Mouse (Mus musculus): ENCODE results near the gene Mertk.

DNA sequence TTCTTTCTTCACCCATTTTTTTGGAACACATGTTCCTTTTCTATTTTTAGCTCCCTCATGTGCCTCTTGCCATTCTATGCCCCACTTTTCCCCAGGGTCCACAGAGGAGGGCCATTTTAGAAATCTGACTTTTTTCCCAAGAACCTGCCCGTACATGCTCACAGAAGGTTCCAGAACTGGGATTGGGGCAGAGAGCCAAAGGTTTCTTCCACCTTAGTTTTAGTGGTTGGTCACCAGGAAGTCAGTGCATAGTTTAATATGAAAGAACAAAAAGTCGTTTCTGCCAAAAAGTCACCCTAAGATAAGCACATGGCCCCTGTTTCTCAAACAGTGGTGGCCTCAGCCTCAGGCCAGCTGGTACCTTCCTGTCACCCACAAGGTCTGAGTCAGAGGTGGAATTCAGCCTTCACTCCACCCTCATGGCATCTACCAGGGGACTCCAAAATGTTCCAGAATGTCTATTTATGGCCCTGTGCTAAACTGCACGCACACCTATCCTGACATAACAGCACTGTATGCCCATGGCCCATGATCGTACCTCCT, 56.5 kb downstream of the Mertk start:
- TF ChIP-seq CTCF (IDR thresholded peaks at IDR 0.05; ENCODE audit: borderline replicate concordance, insufficient read depth, low read depth, low read length), result no peak
- no peak for TF ChIP-seq POLR2A (IDR thresholded peaks at IDR 0.05; ENCODE audit: borderline replicate concordance, insufficient read depth, low read length)
